Mouse (Mus musculus): ENCODE results near the gene Acsl5. TPM values are rescaled to one million over a fixed set of nuclear protein-coding genes. Genes with fewer than 3 reads are reported as not detected.

Gene Acsl5
- 9.7 and 14.3 TPM in 2 replicates for polyA plus RNA-seq (2012; rRNA removed)

GRCm38 (mm10) chr19:55251383-55252124 is at the start of gene Acsl5:
TSS of gene Acsl5 (plus strand) at chr19:55251938.

DNA sequence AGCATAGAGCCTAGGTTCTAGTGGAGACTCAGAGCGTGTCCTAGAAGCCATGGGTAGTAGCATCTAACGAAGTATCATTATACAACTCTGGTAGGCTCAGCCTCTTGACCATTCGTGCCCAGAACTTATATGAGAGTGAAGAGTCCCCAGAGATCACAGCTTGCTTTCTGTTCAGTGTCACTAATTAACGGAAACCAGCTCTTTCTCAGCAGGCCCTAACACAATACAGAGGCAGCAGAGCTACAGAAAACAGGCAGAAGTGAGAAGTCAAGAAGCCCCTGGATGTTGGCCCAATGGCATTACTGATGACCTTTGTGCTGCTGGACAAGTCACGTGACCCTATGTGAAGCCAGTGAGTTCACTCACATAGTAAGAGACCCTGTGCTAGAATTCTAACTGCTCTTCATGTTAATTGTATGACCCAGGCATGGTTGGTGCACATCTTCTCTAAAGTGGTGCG is 10.5 kb upstream of the Acsl5 start, which contains the start of gene Gucy2g:
Gene Gucy2g, minus strand, starts transcription at position 51 of the 460 bp plus-strand sequence.

DNA sequence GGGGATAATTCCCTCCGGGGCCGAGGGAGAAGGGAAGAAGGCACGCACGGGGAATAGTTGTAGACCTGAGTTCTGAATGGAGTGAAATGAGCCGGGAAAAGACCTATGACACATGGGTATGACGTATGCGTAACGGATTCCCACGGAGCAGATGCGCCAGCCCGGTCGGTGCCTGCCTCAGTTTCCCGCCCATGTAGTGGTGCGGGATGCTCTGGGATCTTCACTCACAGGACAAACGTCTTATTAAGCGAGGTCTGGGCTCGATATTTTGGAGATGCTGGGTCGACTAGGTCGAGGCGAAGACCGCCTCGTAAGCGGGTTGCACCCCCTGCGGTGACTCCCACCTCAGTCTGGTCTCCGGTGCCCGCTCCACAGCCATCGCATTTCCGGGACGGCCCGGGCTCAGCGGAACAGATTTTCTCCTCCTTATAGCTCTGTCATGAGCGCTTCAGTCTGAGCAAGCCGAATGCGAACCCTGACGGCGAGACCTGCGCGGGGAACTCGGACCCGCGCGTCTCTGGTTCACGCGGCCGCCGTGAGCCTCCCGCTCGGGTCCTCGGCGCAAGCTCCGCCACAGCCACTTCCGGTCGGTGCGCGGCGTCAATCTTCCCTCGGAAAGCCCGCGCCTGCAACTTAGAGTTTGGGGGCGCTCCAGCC is 63.8 kb downstream of the Acsl5 start, which contains the start of gene Zdhhc6:
Gene Zdhhc6, minus strand, starts transcription at position 581 of the 657 bp plus-strand sequence.

DNA sequence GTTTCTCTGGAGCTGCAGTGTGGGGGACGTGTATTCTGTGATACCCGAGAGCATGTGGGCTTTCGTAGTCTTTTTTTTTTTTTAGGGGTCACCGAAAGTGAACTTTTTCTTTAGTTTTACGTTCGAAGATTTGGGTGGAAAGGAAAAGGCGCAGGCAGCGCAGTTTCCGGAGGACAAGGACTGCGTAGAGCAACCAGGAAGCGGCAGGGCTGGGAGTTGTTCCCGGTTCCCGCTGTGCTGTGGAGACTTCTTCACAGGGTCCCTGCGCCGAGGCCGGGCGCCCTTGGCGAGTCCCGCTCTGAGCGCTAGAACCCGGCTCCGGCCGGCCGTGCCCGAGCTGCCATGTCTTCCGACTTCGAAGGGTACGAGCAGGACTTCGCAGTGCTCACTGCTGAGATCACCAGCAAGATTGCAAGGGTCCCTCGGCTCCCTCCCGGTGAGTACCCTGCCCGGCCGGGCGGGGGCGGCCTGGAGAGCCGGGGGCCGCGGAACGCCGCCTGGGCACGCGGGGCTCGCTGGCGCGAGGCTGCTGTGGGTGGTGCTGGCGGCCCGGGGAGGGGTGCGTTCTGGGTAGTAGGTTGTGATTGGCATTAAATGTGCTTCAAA is 64.5 kb downstream of the Acsl5 start, which contains the start of gene Vti1a:
Gene Vti1a, plus strand, starts transcription at position 187 of the 606 bp plus-strand sequence.

Other genes starting within 250 kb of the Acsl5 start
- gene Gpam, start 124.7 kb upstream of the Acsl5 start, polyA plus RNA-seq (2012; rRNA removed), result 31.0 and 31.9 TPM in 2 replicates
- 0.10 and 0.12 TPM in 2 replicates for gene Tectb, start 71.2 kb upstream of the Acsl5 start, polyA plus RNA-seq (2012; rRNA removed)
- gene Gucy2g, start 10.7 kb upstream of the Acsl5 start, polyA plus RNA-seq (2012; rRNA removed), result 0.17 and 0.31 TPM in 2 replicates
- gene Zdhhc6, start 64.1 kb downstream of the Acsl5 start, polyA plus RNA-seq (2012; rRNA removed), result 21.1 and 21.7 TPM in 2 replicates
- 21.9 and 23.9 TPM in 2 replicates for gene Vti1a, start 64.4 kb downstream of the Acsl5 start, polyA plus RNA-seq (2012; rRNA removed)

Data from central nervous system, embryonic 18 days (tissue).